ENCODE assay signal across 23 mouse cellular contexts in the genomic region with DNA sequence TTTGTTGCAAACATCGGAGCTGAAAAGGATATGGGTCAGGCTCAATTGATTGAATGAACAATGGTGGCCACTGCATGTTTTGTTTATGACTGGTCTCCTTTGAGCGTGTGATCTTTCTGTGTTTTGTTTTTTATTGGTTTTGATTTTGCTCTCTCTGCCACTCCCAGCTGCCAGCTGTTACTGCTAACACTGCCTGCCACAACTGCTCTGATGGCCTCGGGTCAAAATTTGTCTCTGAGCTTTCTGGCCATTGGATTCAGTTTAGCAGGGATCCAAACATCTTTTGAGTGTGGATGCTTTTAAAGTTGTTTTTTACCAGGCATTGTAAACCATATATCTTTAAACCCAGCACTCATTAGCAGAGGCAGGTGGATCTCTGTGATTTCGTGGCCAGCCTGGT. TPM values are rescaled to one million over a fixed set of nuclear protein-coding genes. Genes with fewer than 3 reads are reported as not detected.
"Had no signal": no experiment of that assay in that cellular context is flagged by ENCODE, and none has a peak within 500 bp of the region (broad histone marks: within the 10 kb centered on the region; RNA-seq: fewer than 3 reads in every experiment).

No protein-coding gene starts in this region.

- H3K27ac ChIP-seq: neural tube, embryonic 13.5 days; neural tube, embryonic 15.5 days; stomach, embryonic 15.5 days; stomach, postnatal 0 days had no signal

- H3K9me3 ChIP-seq: neural tube, embryonic 13.5 days; neural tube, embryonic 15.5 days; stomach, embryonic 15.5 days had no signal

- H3K9ac ChIP-seq: neural tube, embryonic 13.5 days; neural tube, embryonic 15.5 days; stomach, embryonic 15.5 days had no signal

- H3K36me3 ChIP-seq: neural tube, embryonic 13.5 days; neural tube, embryonic 15.5 days; stomach, embryonic 15.5 days had no signal

- H3K4me1 ChIP-seq: neural tube, embryonic 13.5 days; neural tube, embryonic 15.5 days; stomach, embryonic 15.5 days had no signal

- H3K4me3 ChIP-seq: neural tube, embryonic 13.5 days; neural tube, embryonic 15.5 days; stomach, embryonic 15.5 days had no signal

- H3K4me2 ChIP-seq: neural tube, embryonic 13.5 days; neural tube, embryonic 15.5 days; stomach, embryonic 15.5 days had no signal

- DNase-seq: right cerebral cortex, adult 18-20 months; right cerebral cortex, postnatal 14 days; right cerebral cortex, postnatal 25 days; right cerebral cortex, postnatal 4 days; spleen, adult 18-20 months; thymus, adult 18-20 months; thymus, adult 2 months; thymus, postnatal 14 days; thymus, postnatal 25 days; thymus, postnatal 36 days; thymus, postnatal 4 days had no signal

- H3K27me3 ChIP-seq: stomach, embryonic 15.5 days had no signal

RNA-seq across cellular contexts. Expression of a gene that starts 47.9 kb away (rescaled TPM):
- total RNA-seq: neutrophil, adult 5-6 weeks had no signal
- polyA plus RNA-seq: neural tube, embryonic 13.5 days; neural tube, embryonic 14.5 days; neural tube, embryonic 15.5 days; small intestine, adult 2 months; spleen, adult 2 months; stomach, embryonic 14.5 days; stomach, embryonic 15.5 days; stomach, embryonic 16.5 days; stomach, postnatal 0 days; thymus, postnatal 0 days; urinary bladder, adult 2 months had no signal

RNA-seq across cellular contexts. Expression of a gene that starts 55.1 kb away (rescaled TPM):
- total RNA-seq: neutrophil, adult 5-6 weeks had no signal
